Mouse (Mus musculus) midbrain, embryonic 12.5 days (tissue): ENCODE results near the gene Plac9b. TPM values are rescaled to one million over a fixed set of nuclear protein-coding genes. Genes with fewer than 3 reads are reported as not detected.
A peak's percentile ranks its signal among the peaks of the same experiment; 100 is the strongest.
"Not testable (repeated sequence)": the region's sequence is repeated elsewhere in the genome, so short reads cannot be mapped to it uniquely, and the experiment has no call there.

Experiments
- ATAC-seq: fragments of 200-750 bp; cut with Nextera tagmentation; 2 replicates; pipeline ENCODE4 v1.8.0; 2017; ENCODE audit warnings: low read depth, moderate TSS enrichment, moderate library complexity; ENCODE audit not compliant: low FRiP score
- H3K27ac ChIP-seq: fragments of 300-500 bp; sonication (generic); replicated peaks from 2 replicates; pipeline ENCODE4 v1.5.1; 2016; ENCODE audit warnings: mild to moderate bottlenecking
- H3K27me3 ChIP-seq: fragments of 300-500 bp; sonication (generic); 2 replicates; pipeline ENCODE4 v1.6.1; 2016; ENCODE audit warnings: mild to moderate bottlenecking
- H3K36me3 ChIP-seq: fragments of 300-500 bp; sonication (generic); 2 replicates; pipeline ENCODE4 v1.6.1; 2016
- H3K4me1 ChIP-seq: fragments of 300-500 bp; sonication (generic); 2 replicates; pipeline ENCODE4 v1.6.1; 2016
- H3K4me2 ChIP-seq: fragments of 300-500 bp; sonication (generic); replicated peaks from 2 replicates; pipeline ENCODE4 v1.6.1; 2016; ENCODE audit warnings: mild to moderate bottlenecking, moderate library complexity
- H3K4me3 ChIP-seq: fragments of 300-500 bp; sonication (generic); 2 replicates; pipeline ENCODE4 v1.5.1; 2016; ENCODE audit warnings: mild to moderate bottlenecking
- H3K9ac ChIP-seq: fragments of 300-500 bp; sonication (generic); replicated peaks from 2 replicates; pipeline ENCODE4 v1.6.1; 2016; ENCODE audit warnings: mild to moderate bottlenecking, moderate library complexity
- H3K9me3 ChIP-seq: fragments of 300-500 bp; sonication (generic); 2 replicates; pipeline ENCODE4 v1.6.1; 2016; ENCODE audit warnings: mild to moderate bottlenecking
- WGBS: fragments of 180-500 bp; shearing (Covaris S2); methylation state at CpG from one replicate; pipeline ENCODE4 v1.1.7; 2016; 5-methylcytosine and 5-hydroxymethylcytosine counted together
- polyA plus RNA-seq: library from polyadenylated mRNA; unstranded; fragments of >200 nt; fragmentation: Nextera tagmentation; extraction: Ambion mirVana; gene quantifications from 2 replicates; pipeline ENCODE4 v1.2.1, GENCODE M21; 2016

The Plac9b gene
- polyA plus RNA-seq, result 2.3 and 6.3 TPM in 2 replicates

GRCm38 (mm10) chr14:26182380-26182779 is at the start of gene Plac9b:
TSS of gene Plac9b (minus strand) at chr14:26182480.
- WGBS, result no CpG with 5 or more reads among the region's 10 CpGs
- H3K36me3 ChIP-seq, H3K27me3 ChIP-seq, H3K4me3 ChIP-seq, H3K9me3 ChIP-seq, H3K4me2 ChIP-seq, ATAC-seq, H3K9ac ChIP-seq, H3K4me1 ChIP-seq, H3K27ac ChIP-seq: not testable (repeated sequence)

GRCm38 (mm10) chr14:26216233-26217000 is 34.1 kb upstream of the Plac9b start:
- not testable (repeated sequence) for H3K9ac ChIP-seq, H3K36me3 ChIP-seq, H3K4me2 ChIP-seq, H3K4me1 ChIP-seq, H3K27me3 ChIP-seq, H3K9me3 ChIP-seq, H3K27ac ChIP-seq, H3K4me3 ChIP-seq, ATAC-seq
- no CpG with 5 or more reads among the region's 5 CpGs for WGBS

- not testable (repeated sequence) for H3K4me2 ChIP-seq, ATAC-seq, H3K9ac ChIP-seq, H3K36me3 ChIP-seq, H3K27ac ChIP-seq, H3K4me3 ChIP-seq, H3K4me1 ChIP-seq, H3K9me3 ChIP-seq, H3K27me3 ChIP-seq
- no CpG with 5 or more reads among the region's 10 CpGs for whole genome bisulfite sequencing
Measured at GRCm38 (mm10) chr14:26206926-26207247, 24.6 kb upstream of the Plac9b start, which contains the start of gene Tmem254b. TSS of gene Tmem254b (minus strand) at chr14:26207041.

GRCm38 (mm10) chr14:26206197-26206925 is 24.1 kb upstream of the Plac9b start:
- peak; percentile 76 for ATAC-seq
- no CpG with 5 or more reads among the region's 44 CpGs for WGBS
- not testable (repeated sequence) for H3K9ac ChIP-seq, H3K9me3 ChIP-seq, H3K27ac ChIP-seq, H3K36me3 ChIP-seq, H3K4me2 ChIP-seq, H3K4me1 ChIP-seq, H3K27me3 ChIP-seq, H3K4me3 ChIP-seq

- not testable (repeated sequence) for H3K4me3 ChIP-seq, H3K27ac ChIP-seq, H3K4me1 ChIP-seq, H3K27me3 ChIP-seq, H3K36me3 ChIP-seq, ATAC-seq, H3K4me2 ChIP-seq, H3K9ac ChIP-seq, H3K9me3 ChIP-seq
- WGBS, result no CpG with 5 or more reads among the region's 3 CpGs
Measured at GRCm38 (mm10) chr14:26197851-26198250, 15.6 kb upstream of the Plac9b start.

GRCm38 (mm10) chr14:26188361-26188760 is 6.1 kb upstream of the Plac9b start:
- not testable (repeated sequence) for H3K36me3 ChIP-seq, H3K27me3 ChIP-seq, H3K9ac ChIP-seq, H3K4me3 ChIP-seq, H3K4me1 ChIP-seq, H3K9me3 ChIP-seq, H3K4me2 ChIP-seq, ATAC-seq, H3K27ac ChIP-seq
- WGBS, result no CpG with 5 or more reads among the region's 8 CpGs

- not testable (repeated sequence) for H3K4me1 ChIP-seq, H3K36me3 ChIP-seq, H3K27me3 ChIP-seq, H3K4me2 ChIP-seq, H3K9me3 ChIP-seq, H3K4me3 ChIP-seq, H3K9ac ChIP-seq, H3K27ac ChIP-seq, ATAC-seq
- WGBS, result no CpG with 5 or more reads among the region's 9 CpGs
Measured at GRCm38 (mm10) chr14:26186638-26187037, 4.4 kb upstream of the Plac9b start.

GRCm38 (mm10) chr14:26181660-26182059 is 620 bp downstream of the Plac9b start:
- not testable (repeated sequence) for H3K9ac ChIP-seq, H3K4me2 ChIP-seq, H3K4me3 ChIP-seq, H3K9me3 ChIP-seq, H3K27ac ChIP-seq, ATAC-seq, H3K4me1 ChIP-seq, H3K27me3 ChIP-seq, H3K36me3 ChIP-seq
- WGBS, result no CpG with 5 or more reads among the region's 10 CpGs

GRCm38 (mm10) chr14:26175028-26175427 is 7.3 kb downstream of the Plac9b start:
- WGBS, result no CpG with 5 or more reads among the region's 6 CpGs
- not testable (repeated sequence) for H3K36me3 ChIP-seq, H3K4me1 ChIP-seq, H3K4me2 ChIP-seq, H3K27me3 ChIP-seq, H3K27ac ChIP-seq, H3K9ac ChIP-seq, H3K4me3 ChIP-seq, ATAC-seq, H3K9me3 ChIP-seq

- not testable (repeated sequence) for H3K9me3 ChIP-seq, H3K36me3 ChIP-seq, H3K27me3 ChIP-seq, H3K4me2 ChIP-seq, H3K9ac ChIP-seq, H3K27ac ChIP-seq, H3K4me1 ChIP-seq, ATAC-seq, H3K4me3 ChIP-seq
- WGBS, result no CpG with 5 or more reads among the region's 3 CpGs
Measured at GRCm38 (mm10) chr14:26173955-26174354, 8.3 kb downstream of the Plac9b start.

GRCm38 (mm10) chr14:26165266-26165665 is 17.0 kb downstream of the Plac9b start:
- not testable (repeated sequence) for H3K9ac ChIP-seq, H3K36me3 ChIP-seq, H3K9me3 ChIP-seq, H3K4me2 ChIP-seq, ATAC-seq, H3K27ac ChIP-seq, H3K4me3 ChIP-seq, H3K4me1 ChIP-seq, H3K27me3 ChIP-seq
- no CpG with 5 or more reads among the region's 12 CpGs for WGBS

- not testable (repeated sequence) for H3K9me3 ChIP-seq, H3K36me3 ChIP-seq, H3K9ac ChIP-seq, H3K4me1 ChIP-seq, H3K27ac ChIP-seq, H3K4me3 ChIP-seq, ATAC-seq, H3K27me3 ChIP-seq, H3K4me2 ChIP-seq
- whole genome bisulfite sequencing, result no CpG with 5 or more reads among the region's 5 CpGs
Measured at GRCm38 (mm10) chr14:26162423-26162822, 19.9 kb downstream of the Plac9b start.
